Mouse (Mus musculus): ENCODE results near the gene Tmem164.

GRCm38 (mm10) chrX:142737719-142738118 lies 56.5 kb downstream of the Tmem164 start:
- TF ChIP-seq CTCF (conservative IDR thresholded peaks at IDR 0.05; ENCODE audit: insufficient read depth, insufficient read length, low read depth, low read length), result no peak
- TF ChIP-seq POLR2A (IDR thresholded peaks at IDR 0.05; ENCODE audit: low read depth, low read length), result no peak

Data from kidney, adult 2 months (tissue).